Mouse (Mus musculus) heart, embryonic 11.5 days (tissue): Measurements from ENCODE around the gene Gm45837. TPM values are rescaled to one million over a fixed set of nuclear protein-coding genes. Genes with fewer than 3 reads are reported as not detected.

ENCODE experiments used
- ATAC-seq: fragments of 200-750 bp; cut with Nextera tagmentation; replicated peaks from 2 replicates; pipeline ENCODE4 v1.8.0; 2017; ENCODE audit warnings: moderate library complexity; ENCODE audit not compliant: insufficient number of reproducible peaks, low FRiP score, low TSS enrichment
- H3K27ac ChIP-seq: fragments of 300-500 bp; sonication (generic); 2 replicates; pipeline ENCODE4 v1.5.1; 2014; ENCODE audit warnings: mild to moderate bottlenecking, low read depth, low read length
- H3K27me3 ChIP-seq: fragments of 300-500 bp; sonication (generic); 2 replicates; pipeline ENCODE4 v1.6.1; 2014; ENCODE audit warnings: mild to moderate bottlenecking, low read length, mixed read lengths; ENCODE audit not compliant: control insufficient read depth, insufficient read depth
- H3K36me3 ChIP-seq: fragments of 300-500 bp; sonication (generic); 2 replicates; pipeline ENCODE4 v1.6.1; 2014; ENCODE audit warnings: mild to moderate bottlenecking, low read length, moderate library complexity, mixed read lengths; ENCODE audit not compliant: control insufficient read depth, insufficient read depth
- H3K4me1 ChIP-seq: fragments of 300-500 bp; sonication (generic); 2 replicates; pipeline ENCODE4 v1.6.1; 2014; ENCODE audit warnings: low read length; ENCODE audit not compliant: control insufficient read depth, insufficient read depth
- H3K4me2 ChIP-seq: fragments of 300-500 bp; sonication (generic); 2 replicates; pipeline ENCODE4 v1.6.1; 2014; ENCODE audit warnings: mild to moderate bottlenecking, moderate library complexity
- H3K4me3 ChIP-seq: fragments of 300-500 bp; sonication (generic); 2 replicates; pipeline ENCODE4 v1.5.1; 2014; ENCODE audit warnings: low read depth, low read length
- H3K9ac ChIP-seq: fragments of 300-500 bp; sonication (generic); 2 replicates; pipeline ENCODE4 v1.6.1; 2014; ENCODE audit warnings: mild to moderate bottlenecking, low read depth, low read length, moderate library complexity
- H3K9me3 ChIP-seq: fragments of 300-500 bp; sonication (generic); replicated peaks from 2 replicates; pipeline ENCODE4 v1.6.1; 2016; ENCODE audit warnings: low read length; ENCODE audit not compliant: control insufficient read depth
- WGBS: fragments of 180-500 bp; shearing (Covaris S2); extraction: QIAGEN DNeasy Blood & Tissue Kit; methylation state at CpG from one replicate; pipeline ENCODE4 v1.1.7; 2014; ENCODE audit not compliant: insufficient replicate concordance; 5-methylcytosine and 5-hydroxymethylcytosine counted together
- polyA plus RNA-seq: library from polyadenylated mRNA; unstranded; fragments of >200 nt; fragmentation: Nextera tagmentation; extraction: Ambion mirVana; gene quantifications from 2 replicates; pipeline ENCODE4 v1.2.1, GENCODE M21; 2014

Gene Gm45837
- polyA plus RNA-seq, 1 experiment from 2014 or later: not detected

DNA sequence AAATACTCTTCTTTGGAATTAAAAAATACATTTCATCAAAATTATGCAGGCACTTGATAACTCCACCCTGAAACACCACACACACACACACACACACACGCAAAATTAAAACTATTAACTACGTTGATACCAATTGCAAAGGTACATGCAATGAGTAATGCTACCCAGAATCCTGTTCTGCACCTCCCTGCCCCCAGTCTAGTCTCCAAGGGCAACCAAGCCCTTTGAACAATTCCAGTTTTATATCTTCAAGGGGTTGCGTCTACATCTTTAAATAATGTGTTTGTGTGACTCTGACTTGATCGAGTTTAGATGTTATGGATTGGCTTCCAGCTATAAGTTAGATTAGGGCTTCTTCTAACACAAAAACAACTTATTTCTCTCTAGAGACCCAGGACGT lies 124.8 kb downstream of the Gm45837 start:
- Histone ChIP-seq H3K27ac (no peak overlapping the region), H3K9ac (no peak overlapping the region), H3K27me3 (peaks cover 6% of the 10 kb centered on the region; the same call in 1 of the 2 replicates), H3K4me2 (no peak overlapping the region), H3K9me3 (no peaks in the 10 kb centered on the region), H3K4me3 (no peak overlapping the region), H3K36me3 (no peaks in the 10 kb centered on the region), H3K4me1 (no peaks in the 10 kb centered on the region)
- no peak for ATAC-seq
- WGBS: 79% methylated on average over 5 of the region's 5 CpGs

DNA sequence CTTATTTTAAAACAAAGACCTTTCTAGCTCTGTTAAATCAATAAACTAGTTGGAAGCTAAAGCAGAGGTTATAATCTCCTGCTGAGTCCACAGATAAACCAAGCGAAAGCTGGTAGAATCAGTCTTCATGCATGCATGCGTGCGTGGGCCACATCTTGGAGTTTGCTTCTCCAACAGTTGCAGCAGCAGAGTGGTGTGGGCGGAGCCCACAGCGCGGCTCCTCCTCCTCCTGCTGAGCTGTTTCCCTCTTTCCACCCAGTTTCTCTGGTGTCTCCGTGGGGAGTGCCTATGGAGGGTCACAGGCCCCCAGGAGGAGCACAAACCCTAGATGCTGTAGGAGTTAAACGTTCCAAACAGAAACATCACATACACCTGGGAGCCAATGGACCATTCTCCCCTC lies 126.9 kb downstream of the Gm45837 start:
- Histone ChIP-seq H3K27me3 (peaks cover 6% of the 10 kb centered on the region; the same call in 1 of the 2 replicates), H3K36me3 (no peaks in the 10 kb centered on the region), H3K9ac (no peak overlapping the region), H3K4me2 (no peak overlapping the region; the same call in 1 of the 2 replicates), H3K27ac (no peak overlapping the region), H3K4me3 (no peak overlapping the region), H3K9me3 (no peaks in the 10 kb centered on the region), H3K4me1 (no peaks in the 10 kb centered on the region)
- WGBS: 45% methylated on average over 8 of the region's 8 CpGs
- ATAC-seq: no peak

DNA sequence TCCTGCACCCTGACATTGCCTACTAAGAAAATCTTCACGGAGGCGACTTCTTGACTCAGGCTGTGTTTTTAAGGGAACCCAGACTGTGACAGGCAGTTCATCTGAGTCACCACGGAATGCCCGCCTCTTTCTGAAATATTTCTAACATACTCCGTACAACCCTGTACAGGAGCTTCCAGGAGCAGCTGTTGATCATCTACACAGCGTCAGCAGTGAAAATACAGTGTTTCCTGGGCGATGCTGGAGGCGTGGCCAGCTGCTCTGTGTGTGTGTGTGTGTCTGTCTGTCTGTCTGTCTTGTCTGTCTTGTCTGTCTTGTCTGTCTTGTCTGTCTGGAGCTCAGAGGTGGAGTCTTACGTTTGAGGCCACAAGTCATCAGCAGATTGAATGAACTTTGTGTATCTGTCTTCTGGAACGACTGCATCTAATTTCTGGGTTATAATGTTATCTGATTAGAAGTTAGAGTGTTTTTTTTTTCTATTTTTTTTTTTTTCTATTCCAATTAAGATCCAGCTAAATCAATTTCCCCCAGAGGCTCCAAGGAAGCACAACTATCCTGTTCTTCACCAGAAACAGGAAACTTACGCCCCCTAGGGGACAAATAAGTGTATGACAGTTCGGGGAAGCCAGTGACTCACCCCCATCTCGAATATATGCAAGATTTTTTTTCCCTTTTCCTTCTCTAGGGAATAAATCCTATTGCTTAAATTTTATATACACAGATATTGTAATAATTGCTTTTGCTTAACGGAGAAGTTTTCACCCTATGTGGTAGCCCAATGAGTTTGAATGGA lies 127.7 kb downstream of the Gm45837 start:
- H3K9me3 ChIP-seq: no peaks in the 10 kb centered on the region
- ATAC-seq: no peak
- no peak overlapping the region for H3K9ac ChIP-seq
- H3K27ac ChIP-seq: no peak overlapping the region
- no peak overlapping the region for H3K4me2 ChIP-seq
- WGBS: 41% methylated on average over 14 of the region's 14 CpGs
- H3K36me3 ChIP-seq: no peaks in the 10 kb centered on the region
- H3K4me3 ChIP-seq: no peak overlapping the region
- peaks cover 4% of the 10 kb centered on the region; the same call in 1 of the 2 replicates for H3K27me3 ChIP-seq
- no peaks in the 10 kb centered on the region for H3K4me1 ChIP-seq

DNA sequence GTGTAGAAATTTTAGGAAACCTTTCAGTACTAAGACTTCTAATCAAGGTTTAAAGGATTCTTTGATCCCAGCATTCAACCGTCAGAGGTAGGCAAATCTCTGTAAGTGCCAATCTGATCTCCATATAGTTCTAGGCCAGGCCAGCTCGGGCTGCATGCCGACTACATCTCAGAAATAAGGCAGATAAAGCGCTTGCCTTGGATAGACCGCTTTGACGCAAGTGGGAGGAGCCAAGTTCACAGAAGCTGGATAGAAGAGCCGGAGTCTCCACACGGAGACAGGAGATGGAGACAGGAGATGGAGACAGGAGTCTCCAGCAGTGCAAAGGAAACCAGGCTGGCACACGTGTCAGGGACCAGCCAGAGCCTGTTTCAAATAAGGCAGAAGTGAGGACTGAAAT lies 129.1 kb downstream of the Gm45837 start:
- no peak for ATAC-seq
- WGBS: 25% methylated on average over 9 of the region's 9 CpGs
- H3K4me1 ChIP-seq: no peaks in the 10 kb centered on the region

DNA sequence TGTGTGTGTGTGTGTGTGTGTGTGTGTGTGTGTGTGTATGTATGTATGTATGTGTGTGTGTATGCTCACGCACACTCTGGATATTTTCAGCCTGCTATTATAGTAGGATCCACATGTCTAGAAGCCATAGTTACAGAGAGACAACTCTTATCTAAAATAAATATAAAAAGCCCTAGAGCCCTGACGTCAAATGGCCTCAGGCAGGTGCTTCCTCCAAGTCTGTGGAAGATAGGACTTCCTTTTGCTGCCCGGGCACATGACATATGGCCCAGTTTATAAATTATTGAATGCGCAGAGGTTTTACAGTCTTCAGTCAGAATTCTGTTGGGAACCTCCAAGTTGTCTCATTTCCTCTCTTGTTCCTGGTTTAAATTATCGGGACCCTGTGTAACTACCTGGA lies 130.0 kb downstream of the Gm45837 start:
- H3K27ac ChIP-seq: no peak overlapping the region
- no peak overlapping the region for H3K4me3 ChIP-seq
- H3K4me2 ChIP-seq: no peak overlapping the region
- 52% methylated on average over 5 of the region's 5 CpGs for WGBS
- no peak for ATAC-seq
- H3K9ac ChIP-seq: no peak overlapping the region
- no peaks in the 10 kb centered on the region for H3K9me3 ChIP-seq
- no peaks in the 10 kb centered on the region for H3K36me3 ChIP-seq
- no peaks in the 10 kb centered on the region for H3K4me1 ChIP-seq
- H3K27me3 ChIP-seq: no peaks in the 10 kb centered on the region

More for the DNA sequence above, 129.1 kb downstream of the Gm45837 start:
- H3K27me3 ChIP-seq: no peaks in the 10 kb centered on the region
- H3K4me2 ChIP-seq: no peak overlapping the region
- no peak overlapping the region for H3K4me3 ChIP-seq
- H3K27ac ChIP-seq: no peak overlapping the region
- H3K9me3 ChIP-seq: no peaks in the 10 kb centered on the region
- no peaks in the 10 kb centered on the region for H3K36me3 ChIP-seq
- H3K9ac ChIP-seq: no peak overlapping the region

DNA sequence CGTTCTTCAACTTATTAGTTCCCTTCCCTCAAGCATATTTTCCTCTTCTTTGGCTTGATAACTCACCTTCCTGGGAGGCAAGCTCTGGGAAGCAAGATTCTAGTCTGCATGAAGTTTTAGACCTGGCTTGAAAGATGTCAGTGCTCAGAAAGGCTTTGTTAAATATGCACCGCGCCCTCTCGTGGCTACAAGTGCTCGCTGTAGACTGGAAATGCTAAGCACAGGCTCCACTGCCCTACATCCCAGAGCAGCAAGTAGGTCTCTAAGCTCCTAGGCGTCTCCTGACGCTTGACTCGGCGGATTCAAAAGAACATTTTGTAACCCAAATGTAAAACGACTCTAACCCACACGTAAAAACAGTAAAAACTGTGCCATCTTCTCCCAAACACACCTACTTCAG lies 130.4 kb downstream of the Gm45837 start:
- Histone ChIP-seq H3K4me3 (no peak overlapping the region), H3K9ac (no peak overlapping the region), H3K27ac (no peak overlapping the region), H3K4me1 (no peaks in the 10 kb centered on the region), H3K27me3 (no peaks in the 10 kb centered on the region), H3K9me3 (no peaks in the 10 kb centered on the region), H3K36me3 (no peaks in the 10 kb centered on the region), H3K4me2 (no peak overlapping the region)
- no peak for ATAC-seq
- 4% methylated on average over 11 of the region's 11 CpGs for WGBS

DNA sequence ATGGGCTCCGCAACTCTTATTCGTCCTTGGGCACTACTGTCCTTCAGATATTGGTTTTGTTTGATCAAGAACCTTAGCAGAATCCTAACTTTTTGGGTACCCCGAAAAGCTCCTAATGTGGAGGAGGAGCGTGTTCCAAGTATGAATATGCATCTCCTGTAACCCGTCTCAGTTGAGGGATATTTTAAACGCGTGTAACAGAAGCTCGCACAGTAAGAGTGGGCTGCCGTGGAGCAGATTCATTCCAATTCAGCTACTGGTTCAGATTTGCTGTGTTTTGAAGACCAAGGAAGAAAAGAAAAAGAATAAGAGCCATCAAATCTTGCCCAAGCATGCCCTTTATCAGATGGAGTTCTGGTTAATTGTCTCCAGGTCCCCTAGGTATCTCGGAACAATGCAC lies 131.0 kb downstream of the Gm45837 start:
- no peak for ATAC-seq
- no peaks in the 10 kb centered on the region for H3K27me3 ChIP-seq
- whole genome bisulfite sequencing: 72% methylated on average over 10 of the region's 10 CpGs
- no peaks in the 10 kb centered on the region for H3K4me1 ChIP-seq
- no peaks in the 10 kb centered on the region for H3K36me3 ChIP-seq
- no peak overlapping the region for H3K9ac ChIP-seq
- H3K4me3 ChIP-seq: no peak overlapping the region
- no peak overlapping the region for H3K27ac ChIP-seq
- no peak overlapping the region for H3K4me2 ChIP-seq
- H3K9me3 ChIP-seq: no peaks in the 10 kb centered on the region

DNA sequence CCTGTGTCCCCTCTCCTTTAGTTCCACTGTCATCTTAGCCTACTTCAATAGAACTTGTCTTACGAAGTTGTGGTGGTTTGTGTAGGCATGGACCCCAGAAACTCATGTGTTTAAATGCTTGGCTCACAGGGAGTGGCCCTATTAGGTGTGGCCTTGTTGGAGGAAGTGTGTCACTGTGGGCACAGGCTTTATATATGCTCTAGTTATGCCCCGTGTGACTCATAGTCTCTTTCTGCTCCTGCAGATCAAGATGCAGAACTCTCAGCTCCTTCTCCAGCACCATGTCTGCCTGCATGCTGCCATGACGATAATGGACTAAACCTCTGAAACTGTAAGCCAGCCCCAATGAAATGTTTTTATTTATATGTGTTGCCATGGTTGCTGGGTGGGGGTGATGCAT lies 137.0 kb downstream of the Gm45837 start:
- Histone ChIP-seq H3K9me3 (no peaks in the 10 kb centered on the region), H3K4me2 (no peak overlapping the region), H3K27me3 (no peaks in the 10 kb centered on the region), H3K4me1 (0 out of 2 replicates have a peak, but pooled peaks cover 2% of the 10 kb centered on the region), H3K4me3 (no peak overlapping the region), H3K36me3 (no peaks in the 10 kb centered on the region), H3K27ac (no peak overlapping the region), H3K9ac (no peak overlapping the region)
- ATAC-seq: no peak
- 78% methylated on average over 3 of the region's 3 CpGs for WGBS

DNA sequence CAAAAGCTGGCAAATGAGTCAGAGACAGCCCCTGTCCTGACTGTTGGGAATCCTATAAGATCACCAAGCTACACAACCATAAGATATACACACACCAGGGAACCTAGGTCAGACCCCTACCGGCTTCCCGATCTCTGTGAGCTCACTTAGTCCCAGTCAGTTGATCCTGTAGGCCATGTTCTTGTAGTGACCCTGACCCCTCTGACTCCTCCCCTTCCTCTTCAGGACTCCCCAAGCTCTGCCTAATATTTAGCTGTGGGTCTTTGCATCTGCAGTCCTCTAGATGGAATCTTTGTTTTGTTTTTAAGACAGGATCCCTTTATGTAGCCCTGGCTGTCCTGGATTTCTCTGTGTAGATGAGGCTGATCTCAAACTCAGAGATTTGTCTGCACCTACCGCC lies 138.6 kb downstream of the Gm45837 start:
- no peak overlapping the region for H3K27ac ChIP-seq
- H3K4me2 ChIP-seq: no peak overlapping the region
- H3K27me3 ChIP-seq: no peaks in the 10 kb centered on the region
- no peak overlapping the region for H3K9ac ChIP-seq
- no peaks in the 10 kb centered on the region for H3K9me3 ChIP-seq
- ATAC-seq: no peak
- H3K4me1 ChIP-seq: 0 out of 2 replicates have a peak, but pooled peaks cover 2% of the 10 kb centered on the region
- H3K4me3 ChIP-seq: no peak overlapping the region
- 78% methylated on average over 3 of the region's 3 CpGs for WGBS
- H3K36me3 ChIP-seq: no peaks in the 10 kb centered on the region
